Mouse (Mus musculus) frontal cortex, adult (tissue): ENCODE data around the gene Ablim2.
A peak's percentile ranks its signal among the peaks of the same experiment; 100 is the strongest.

Experiments used
- ATAC-seq: cut with Nextera tagmentation; 2 replicates; pipeline ENCODE4 v1.9.2; 2017; ENCODE audit warnings: mild to moderate bottlenecking, moderate library complexity, mixed read lengths; ENCODE audit not compliant: low TSS enrichment

Gene Ablim2

GRCm38 (mm10) chr5:35811639-35812295, 54.1 kb downstream of the Ablim2 start:
- ATAC-seq, result no peak

- ATAC-seq, result peak; percentile 78
Measured at GRCm38 (mm10) chr5:35814334-35814941, 56.8 kb downstream of the Ablim2 start.

- ATAC-seq, result peak; percentile 32
Measured at GRCm38 (mm10) chr5:35815051-35815450, 57.4 kb downstream of the Ablim2 start.

- no peak for ATAC-seq
Measured at GRCm38 (mm10) chr5:35817266-35817665, 59.6 kb downstream of the Ablim2 start.

GRCm38 (mm10) chr5:35817882-35818281, 60.2 kb downstream of the Ablim2 start:
- ATAC-seq, result no peak

GRCm38 (mm10) chr5:35822721-35823120, 65.0 kb downstream of the Ablim2 start:
- peak; percentile 72 for ATAC-seq

- no peak for ATAC-seq
Measured at GRCm38 (mm10) chr5:35826465-35826864, 68.8 kb downstream of the Ablim2 start.

GRCm38 (mm10) chr5:35827075-35827474, 69.4 kb downstream of the Ablim2 start:
- ATAC-seq, result peak; percentile 48

- no peak for ATAC-seq
Measured at GRCm38 (mm10) chr5:35827856-35828255, 70.2 kb downstream of the Ablim2 start.

- ATAC-seq, result peak; percentile 21; the same call in 1 of the 2 replicates
Measured at GRCm38 (mm10) chr5:35830101-35830500, 72.4 kb downstream of the Ablim2 start.

GRCm38 (mm10) chr5:35833881-35834280, 76.2 kb downstream of the Ablim2 start:
- no peak for ATAC-seq

GRCm38 (mm10) chr5:35836992-35837391, 79.3 kb downstream of the Ablim2 start:
- ATAC-seq, result peak; percentile 77

GRCm38 (mm10) chr5:35839262-35839661, 81.6 kb downstream of the Ablim2 start:
- ATAC-seq, result no peak

- ATAC-seq, result no peak
Measured at GRCm38 (mm10) chr5:35851485-35851884, 93.8 kb downstream of the Ablim2 start.

GRCm38 (mm10) chr5:35853463-35853862, 95.8 kb downstream of the Ablim2 start:
- ATAC-seq, result no peak

- 0 out of 2 replicates have a peak, but pooled peaks have one; percentile 23 for ATAC-seq
Measured at GRCm38 (mm10) chr5:35856245-35856644, 98.6 kb downstream of the Ablim2 start.

GRCm38 (mm10) chr5:35858069-35858468, 100.4 kb downstream of the Ablim2 start:
- peak; percentile 48; the same call in 1 of the 2 replicates for ATAC-seq

- no peak for ATAC-seq
Measured at GRCm38 (mm10) chr5:35861456-35861855, 103.8 kb downstream of the Ablim2 start.

- ATAC-seq, result peak; percentile 7; the same call in 1 of the 2 replicates
Measured at GRCm38 (mm10) chr5:35869973-35870372, 112.3 kb downstream of the Ablim2 start.

- peak; percentile 91 for ATAC-seq
Measured at GRCm38 (mm10) chr5:35870408-35871012, 112.8 kb downstream of the Ablim2 start.

- ATAC-seq, result no peak
Measured at GRCm38 (mm10) chr5:35873382-35873781, 115.7 kb downstream of the Ablim2 start.

GRCm38 (mm10) chr5:35876236-35876635, 118.6 kb downstream of the Ablim2 start:
- ATAC-seq, result no peak

- peak; percentile 91 for ATAC-seq
Measured at GRCm38 (mm10) chr5:35879199-35879598, 121.5 kb downstream of the Ablim2 start.
